29 mouse cellular contexts compared by ENCODE assay signal in genomic region chr1:134896008-134896407, GRCm38 (mm10).
"Had no signal": no experiment of that assay in that cellular context is flagged by ENCODE, and none has a peak within 500 bp of the region (broad histone marks: within the 10 kb centered on the region; RNA-seq: fewer than 3 reads in every experiment).

No protein-coding gene starts in this region.

- H3K9me3 ChIP-seq: limb, embryonic 10.5 days; limb, embryonic 12.5 days; limb, embryonic 13.5 days; limb, embryonic 15.5 days; liver, embryonic 12.5 days; liver, embryonic 13.5 days; liver, embryonic 15.5 days; lung, embryonic 15.5 days; midbrain, embryonic 10.5 days; midbrain, embryonic 12.5 days; midbrain, embryonic 13.5 days; midbrain, embryonic 15.5 days; neural tube, embryonic 12.5 days had no signal

- H3K27me3 ChIP-seq: limb, embryonic 12.5 days; limb, embryonic 13.5 days; limb, embryonic 15.5 days; liver, embryonic 12.5 days; liver, embryonic 13.5 days; liver, embryonic 15.5 days; lung, embryonic 15.5 days; midbrain, embryonic 12.5 days; midbrain, embryonic 13.5 days; midbrain, embryonic 15.5 days; neural tube, embryonic 12.5 days had no signal

- H3K4me1 ChIP-seq: limb, embryonic 10.5 days; limb, embryonic 12.5 days; limb, embryonic 13.5 days; limb, embryonic 15.5 days; liver, embryonic 12.5 days; liver, embryonic 13.5 days; liver, embryonic 15.5 days; lung, embryonic 15.5 days; midbrain, embryonic 10.5 days; midbrain, embryonic 12.5 days; midbrain, embryonic 13.5 days; midbrain, embryonic 15.5 days; neural tube, embryonic 12.5 days had no signal

- H3K4me3 ChIP-seq: limb, embryonic 10.5 days; limb, embryonic 12.5 days; limb, embryonic 13.5 days; limb, embryonic 15.5 days; liver, embryonic 12.5 days; liver, embryonic 13.5 days; liver, embryonic 15.5 days; lung, embryonic 15.5 days; midbrain, embryonic 10.5 days; midbrain, embryonic 12.5 days; midbrain, embryonic 13.5 days; midbrain, embryonic 15.5 days; myocyte; neural tube, embryonic 12.5 days had no signal

- ATAC-seq: liver, embryonic 12.5 days; liver, postnatal 0 days; lung, postnatal 0 days; midbrain, embryonic 13.5 days; midbrain, embryonic 15.5 days; midbrain, embryonic 16.5 days had no signal

- H3K27ac ChIP-seq: limb, embryonic 10.5 days; limb, embryonic 12.5 days; limb, embryonic 13.5 days; limb, embryonic 15.5 days; liver, embryonic 12.5 days; liver, embryonic 13.5 days; liver, embryonic 14.5 days; liver, embryonic 15.5 days; lung, embryonic 15.5 days; macrophage; midbrain, embryonic 10.5 days; midbrain, embryonic 12.5 days; midbrain, embryonic 13.5 days; midbrain, embryonic 15.5 days; neural tube, embryonic 12.5 days had no signal

- DNase-seq: left cerebral cortex, postnatal 4 days; liver; liver, embryonic 13.5 days; liver, postnatal 0 days; lung, adult 18-20 months; lung, adult 2 months; lung, embryonic 14.5 days; lung, postnatal 10 days; lung, postnatal 14 days; lung, postnatal 36 days; lung, postnatal 4 days; midbrain, embryonic 14.5 days had no signal
